Mouse (Mus musculus): Measurements from ENCODE around the gene Cant1. TPM values are rescaled to one million over a fixed set of nuclear protein-coding genes. Genes with fewer than 3 reads are reported as not detected.

Cant1 gene
- polyA plus RNA-seq (2016; fragmentation: Nextera tagmentation; extraction: Ambion mirVana): 33.4 and 35.5 TPM in 2 replicates

GRCm38 (mm10) chr11:118418834-118419504, at the start of gene Cant1:
Gene Cant1, minus strand, starts transcription at chr11:118419086.
- under 1% methylated on average over 50 of the region's 50 CpGs for WGBS
- peaks cover 28% of the 10 kb centered on the region for H3K4me1 ChIP-seq
- H3K4me2 ChIP-seq (replicated peaks): peak within 1 kb of the TSS; percentile 88
- peak within 1 kb of the TSS; percentile 70 for H3K4me3 ChIP-seq
- peaks cover 24% of the 10 kb centered on the region for H3K36me3 ChIP-seq
- H3K9me3 ChIP-seq: no peaks in the 10 kb centered on the region
- peak within 1 kb of the TSS; percentile 73 for H3K27ac ChIP-seq
- ATAC-seq (ENCODE audit: insufficient number of reproducible peaks, insufficient read depth, low FRiP score, low TSS enrichment): peak; percentile 87
- peak within 1 kb of the TSS; percentile 81 for H3K9ac ChIP-seq
- no peaks in the 10 kb centered on the region for H3K27me3 ChIP-seq

DNA sequence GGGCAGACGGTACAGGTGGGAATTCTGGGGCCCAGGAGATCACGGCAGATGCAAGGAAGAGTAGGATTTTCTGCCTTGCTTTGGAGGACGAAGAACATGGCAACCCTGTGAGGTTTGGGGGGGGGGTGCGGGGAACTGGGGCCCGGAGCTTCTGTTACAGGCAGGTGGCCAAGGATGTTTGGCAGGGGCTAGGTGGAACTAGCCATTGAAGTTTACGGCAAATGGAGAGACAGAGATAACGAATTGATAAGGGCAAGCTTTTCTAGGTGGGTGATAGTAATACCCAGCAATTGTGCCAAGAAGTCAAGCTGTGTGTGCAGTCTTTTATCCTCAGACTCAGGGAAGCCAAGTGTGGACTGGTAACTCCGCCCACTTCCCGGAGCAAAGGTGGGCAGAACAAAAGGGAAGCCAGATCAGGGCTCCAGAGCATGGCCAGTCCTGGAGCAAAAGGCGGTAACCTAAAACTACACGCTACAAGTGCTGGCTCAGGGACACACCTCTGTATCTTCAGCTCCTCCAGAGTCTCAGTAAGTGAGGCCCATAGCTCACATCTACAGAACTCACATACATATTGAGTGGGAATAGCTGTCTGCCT, 48.7 kb upstream of the Cant1 start:
- ATAC-seq (ENCODE audit: insufficient number of reproducible peaks, insufficient read depth, low FRiP score, low TSS enrichment): no peak
- H3K4me3 ChIP-seq: no peak overlapping the region
- no peak overlapping the region for H3K4me2 ChIP-seq (replicated peaks)
- no peak overlapping the region for H3K27ac ChIP-seq
- no peaks in the 10 kb centered on the region for H3K9me3 ChIP-seq
- H3K36me3 ChIP-seq: no peaks in the 10 kb centered on the region
- no peaks in the 10 kb centered on the region for H3K27me3 ChIP-seq
- no peak overlapping the region for H3K9ac ChIP-seq
- WGBS: 62% methylated on average over 11 of the region's 11 CpGs
- peaks cover 21% of the 10 kb centered on the region; the same call in 1 of the 2 replicates for H3K4me1 ChIP-seq

DNA sequence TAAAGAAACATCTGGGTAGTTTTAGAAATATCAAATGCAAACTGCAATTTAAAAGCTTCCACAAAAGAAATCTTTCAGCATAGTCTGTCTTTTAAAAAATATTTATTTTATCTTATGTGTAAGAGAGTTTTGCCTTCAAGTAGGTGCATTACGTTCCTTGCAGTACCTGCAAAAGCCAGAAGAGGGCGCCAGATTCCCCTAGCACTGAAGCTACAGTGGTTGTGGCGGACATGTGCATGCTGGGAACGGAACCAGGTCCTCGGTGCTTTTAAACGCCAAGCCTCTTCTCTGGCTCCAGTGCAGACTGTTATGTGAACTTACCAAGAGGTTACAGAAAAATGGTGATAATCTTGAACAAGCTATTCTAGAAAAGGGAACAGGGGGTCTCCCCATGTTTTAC, 41.4 kb upstream of the Cant1 start:
- no peak for ATAC-seq (ENCODE audit: insufficient number of reproducible peaks, insufficient read depth, low FRiP score, low TSS enrichment)
- Histone ChIP-seq H3K9me3 (no peaks in the 10 kb centered on the region), H3K27me3 (no peaks in the 10 kb centered on the region), H3K27ac (no peak overlapping the region), H3K4me3 (no peak overlapping the region), H3K36me3 (no peaks in the 10 kb centered on the region), H3K4me1 (0 out of 2 replicates have a peak, but pooled peaks cover 5% of the 10 kb centered on the region), H3K9ac (no peak overlapping the region), H3K4me2 (replicated peaks) (no peak overlapping the region)
- WGBS: 56% methylated on average over 6 of the region's 6 CpGs

- Histone ChIP-seq H3K36me3 (no peaks in the 10 kb centered on the region), H3K9me3 (no peaks in the 10 kb centered on the region), H3K9ac (no peak overlapping the region), H3K4me3 (no peak overlapping the region), H3K27ac (0 out of 2 replicates have a peak overlapping the region, but pooled peaks have one; percentile 30), H3K4me2 (replicated peaks) (no peak overlapping the region), H3K4me1 (0 out of 2 replicates have a peak, but pooled peaks cover under 1% of the 10 kb centered on the region), H3K27me3 (no peaks in the 10 kb centered on the region)
- no peak for ATAC-seq (ENCODE audit: insufficient number of reproducible peaks, insufficient read depth, low FRiP score, low TSS enrichment)
- WGBS: 59% methylated on average over 4 of the region's 4 CpGs
These were observed 40.6 kb upstream of the Cant1 start for GRCm38 (mm10) chr11:118459536-118459935.

GRCm38 (mm10) chr11:118459051-118459450, 40.2 kb upstream of the Cant1 start:
- H3K4me1 ChIP-seq: no peaks in the 10 kb centered on the region
- H3K36me3 ChIP-seq: no peaks in the 10 kb centered on the region
- ATAC-seq (ENCODE audit: insufficient number of reproducible peaks, insufficient read depth, low FRiP score, low TSS enrichment): no peak
- H3K4me3 ChIP-seq: no peak overlapping the region
- H3K27me3 ChIP-seq: no peaks in the 10 kb centered on the region
- no peak overlapping the region for H3K9ac ChIP-seq
- H3K27ac ChIP-seq: 0 out of 2 replicates have a peak overlapping the region, but pooled peaks have one; percentile 30
- WGBS: 35% methylated on average over 8 of the region's 8 CpGs
- no peak overlapping the region for H3K4me2 ChIP-seq (replicated peaks)
- no peaks in the 10 kb centered on the region for H3K9me3 ChIP-seq

GRCm38 (mm10) chr11:118456937-118457336, 38.1 kb upstream of the Cant1 start:
- ATAC-seq (ENCODE audit: insufficient number of reproducible peaks, insufficient read depth, low FRiP score, low TSS enrichment): no peak
- H3K4me2 ChIP-seq (replicated peaks): no peak overlapping the region
- no peak overlapping the region for H3K27ac ChIP-seq
- 82% methylated on average over 11 of the region's 11 CpGs for WGBS
- H3K9ac ChIP-seq: no peak overlapping the region
- no peak overlapping the region for H3K4me3 ChIP-seq
- H3K9me3 ChIP-seq: no peaks in the 10 kb centered on the region
- H3K4me1 ChIP-seq: no peaks in the 10 kb centered on the region
- H3K27me3 ChIP-seq: no peaks in the 10 kb centered on the region
- H3K36me3 ChIP-seq: no peaks in the 10 kb centered on the region

DNA sequence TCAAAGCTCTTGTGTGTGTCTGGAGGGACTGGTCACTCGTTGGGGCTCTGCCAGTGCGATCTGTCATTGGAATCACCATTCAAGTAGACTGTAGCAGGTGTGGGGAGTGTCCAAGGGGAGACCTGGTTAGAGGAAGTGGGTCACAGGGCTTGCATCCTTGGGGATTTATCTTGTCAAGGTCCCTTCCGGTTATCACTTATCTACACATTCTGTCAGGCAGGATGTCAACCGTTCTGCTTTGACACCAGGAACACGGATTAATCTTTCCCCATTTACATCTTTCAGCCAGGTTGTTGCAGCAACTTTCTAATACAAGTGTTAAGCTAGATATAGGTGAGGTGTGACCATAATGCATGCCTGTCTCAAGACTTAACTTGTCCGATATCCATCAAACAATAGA, 36.9 kb upstream of the Cant1 start:
- Histone ChIP-seq H3K36me3 (no peaks in the 10 kb centered on the region), H3K4me1 (no peaks in the 10 kb centered on the region), H3K27me3 (no peaks in the 10 kb centered on the region), H3K4me3 (no peak overlapping the region), H3K9me3 (no peaks in the 10 kb centered on the region), H3K4me2 (replicated peaks) (no peak overlapping the region), H3K9ac (no peak overlapping the region), H3K27ac (no peak overlapping the region)
- WGBS: 80% methylated on average over 6 of the region's 6 CpGs
- no peak for ATAC-seq (ENCODE audit: insufficient number of reproducible peaks, insufficient read depth, low FRiP score, low TSS enrichment)

DNA sequence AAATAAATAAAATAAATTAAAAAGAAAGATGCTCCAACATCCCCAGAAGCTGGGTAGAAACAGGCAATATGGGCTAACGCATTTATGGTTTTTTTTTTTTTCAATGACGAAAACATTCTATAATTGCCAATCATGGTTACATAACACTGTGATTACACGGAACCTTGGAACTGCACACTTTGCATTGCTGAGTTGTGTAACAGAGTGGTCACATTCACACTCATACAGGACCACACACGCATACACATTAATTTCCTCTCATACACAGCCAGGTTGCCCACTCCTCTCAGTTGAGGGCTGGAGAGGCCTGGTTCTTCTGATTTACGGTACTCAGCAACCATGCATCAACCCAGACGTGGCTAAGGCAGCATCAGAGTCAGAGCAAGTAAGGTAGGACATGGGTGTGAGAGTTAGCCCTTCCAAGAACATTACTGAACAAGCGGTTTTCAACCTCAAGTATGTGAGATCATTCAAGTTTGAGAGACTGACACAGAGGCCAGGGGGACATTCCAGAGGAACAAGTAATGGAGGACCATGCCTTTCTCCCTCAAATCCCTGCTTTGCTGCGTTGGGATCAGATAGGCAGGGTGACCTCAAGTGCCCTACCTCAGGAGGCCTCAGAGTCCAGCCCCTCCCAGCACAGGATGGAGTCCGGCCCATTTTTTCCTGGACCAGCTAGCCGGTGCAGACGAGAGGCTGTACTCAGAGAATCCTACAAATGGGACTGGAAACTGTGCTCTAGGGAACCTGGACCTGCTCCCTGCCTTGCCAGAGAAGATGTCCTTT, 35.2 kb upstream of the Cant1 start:
- no peaks in the 10 kb centered on the region for H3K9me3 ChIP-seq
- H3K4me2 ChIP-seq (replicated peaks): no peak overlapping the region
- no peaks in the 10 kb centered on the region for H3K4me1 ChIP-seq
- no peak overlapping the region for H3K4me3 ChIP-seq
- no peak overlapping the region for H3K27ac ChIP-seq
- H3K27me3 ChIP-seq: no peaks in the 10 kb centered on the region
- H3K36me3 ChIP-seq: no peaks in the 10 kb centered on the region
- no peak for ATAC-seq (ENCODE audit: insufficient number of reproducible peaks, insufficient read depth, low FRiP score, low TSS enrichment)
- H3K9ac ChIP-seq: no peak overlapping the region
- WGBS: 71% methylated on average over 11 of the region's 11 CpGs

DNA sequence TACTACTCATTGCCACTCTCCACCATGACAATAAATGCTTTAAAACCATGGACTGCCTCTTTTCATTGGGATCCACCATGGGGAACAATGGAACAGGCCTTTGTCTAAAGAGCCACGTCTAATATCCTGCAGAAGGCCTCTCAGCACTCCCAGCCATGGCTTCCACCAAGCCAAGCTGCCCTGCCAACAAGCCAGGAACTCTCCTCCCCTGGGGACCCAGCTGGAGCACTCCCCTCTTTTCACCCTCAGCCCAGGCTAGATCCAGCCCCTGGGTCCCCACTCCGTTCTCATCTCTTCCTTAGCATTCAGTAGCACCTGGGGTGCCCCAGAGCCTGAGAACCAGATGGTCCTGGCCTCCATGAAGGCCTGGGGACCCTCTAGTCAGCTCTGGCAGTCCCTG, 34.1 kb upstream of the Cant1 start:
- 74% methylated on average over 2 of the region's 2 CpGs for WGBS
- Histone ChIP-seq H3K36me3 (no peaks in the 10 kb centered on the region), H3K27ac (no peak overlapping the region), H3K4me1 (no peaks in the 10 kb centered on the region), H3K4me3 (no peak overlapping the region), H3K9ac (no peak overlapping the region), H3K4me2 (replicated peaks) (no peak overlapping the region), H3K27me3 (no peaks in the 10 kb centered on the region), H3K9me3 (no peaks in the 10 kb centered on the region)
- no peak for ATAC-seq (ENCODE audit: insufficient number of reproducible peaks, insufficient read depth, low FRiP score, low TSS enrichment)

GRCm38 (mm10) chr11:118451211-118451610, 32.3 kb upstream of the Cant1 start:
- Histone ChIP-seq H3K9ac (no peak overlapping the region), H3K4me2 (replicated peaks) (no peak overlapping the region), H3K4me3 (no peak overlapping the region), H3K27ac (no peak overlapping the region), H3K27me3 (no peaks in the 10 kb centered on the region), H3K36me3 (no peaks in the 10 kb centered on the region), H3K9me3 (no peaks in the 10 kb centered on the region), H3K4me1 (peaks cover 9% of the 10 kb centered on the region; the same call in 1 of the 2 replicates)
- 85% methylated on average over 6 of the region's 6 CpGs for WGBS
- no peak for ATAC-seq (ENCODE audit: insufficient number of reproducible peaks, insufficient read depth, low FRiP score, low TSS enrichment)

DNA sequence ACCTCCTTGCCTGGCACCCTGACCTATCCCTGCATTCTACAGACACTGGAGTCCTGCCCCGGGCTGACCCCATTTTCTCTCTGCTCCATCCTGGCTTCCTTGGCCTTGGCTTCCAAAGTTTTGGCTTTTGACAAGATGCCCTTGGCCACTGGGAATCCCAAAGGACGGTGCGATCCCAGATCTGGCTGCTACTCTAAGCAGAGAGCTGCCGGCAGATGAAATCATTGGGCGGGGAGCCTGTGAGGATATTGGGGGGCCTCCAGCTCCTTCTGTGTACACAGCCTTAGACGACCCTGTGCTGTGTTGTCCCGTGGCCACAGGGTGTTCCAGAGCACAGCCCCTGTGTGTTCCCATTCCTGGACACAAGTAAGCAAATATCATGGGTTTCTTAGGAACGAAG, 29.5 kb upstream of the Cant1 start:
- H3K4me1 ChIP-seq: peaks cover 9% of the 10 kb centered on the region; the same call in 1 of the 2 replicates
- ATAC-seq (ENCODE audit: insufficient number of reproducible peaks, insufficient read depth, low FRiP score, low TSS enrichment): no peak
- H3K9ac ChIP-seq: no peak overlapping the region
- no peaks in the 10 kb centered on the region for H3K36me3 ChIP-seq
- H3K9me3 ChIP-seq: no peaks in the 10 kb centered on the region
- no peaks in the 10 kb centered on the region for H3K27me3 ChIP-seq
- H3K4me3 ChIP-seq: no peak overlapping the region
- 88% methylated on average over 8 of the region's 8 CpGs for WGBS
- no peak overlapping the region for H3K4me2 ChIP-seq (replicated peaks)
- H3K27ac ChIP-seq: no peak overlapping the region

Data from embryonic facial prominence, embryonic 12.5 days (tissue).